Mouse (Mus musculus) lung, embryonic 16.5 days (tissue): ENCODE data around the gene Plgrkt. TPM values are rescaled to one million over a fixed set of nuclear protein-coding genes. Genes with fewer than 3 reads are reported as not detected.

Source experiments
- ATAC-seq: fragments of 200-750 bp; cut with Nextera tagmentation; 2 replicates; pipeline ENCODE4 v1.8.0; 2017; ENCODE audit warnings: low read depth, mild to moderate bottlenecking, moderate library complexity
- H3K27ac ChIP-seq: fragments of 300-500 bp; sonication (generic); 2 replicates; pipeline ENCODE4 v1.5.1; 2014; ENCODE audit warnings: mild to moderate bottlenecking, control low read depth, low read length
- H3K27me3 ChIP-seq: fragments of 300-500 bp; sonication (generic); 2 replicates; pipeline ENCODE4 v1.6.1; 2014; ENCODE audit warnings: low read depth, low read length, mixed read lengths; ENCODE audit not compliant: control insufficient read depth, insufficient read depth
- H3K36me3 ChIP-seq: fragments of 300-500 bp; sonication (generic); 2 replicates; pipeline ENCODE4 v1.6.1; 2014; ENCODE audit warnings: low read length; ENCODE audit not compliant: control insufficient read depth, insufficient read depth
- H3K4me1 ChIP-seq: fragments of 300-500 bp; sonication (generic); replicated peaks from 2 replicates; pipeline ENCODE4 v1.6.1; 2014; ENCODE audit warnings: low read length, mixed read lengths; ENCODE audit not compliant: control insufficient read depth, insufficient read depth
- H3K4me2 ChIP-seq: fragments of 300-500 bp; sonication (generic); 2 replicates; pipeline ENCODE4 v1.6.1; 2014; ENCODE audit warnings: low read depth, low read length, control low read depth
- H3K4me3 ChIP-seq: fragments of 300-500 bp; sonication (generic); 2 replicates; pipeline ENCODE4 v1.5.1; 2014; ENCODE audit warnings: mild to moderate bottlenecking, low read length, control low read depth
- H3K9ac ChIP-seq: fragments of 300-500 bp; sonication (generic); 2 replicates; pipeline ENCODE4 v1.6.1; 2014; ENCODE audit warnings: low read length, control low read depth
- H3K9me3 ChIP-seq: fragments of 300-500 bp; sonication (generic); 2 replicates; pipeline ENCODE4 v1.6.1; 2016; ENCODE audit warnings: low read length; ENCODE audit not compliant: control insufficient read depth
- WGBS: fragments of 180-500 bp; shearing (Covaris S2); extraction: QIAGEN DNeasy Blood & Tissue Kit; methylation state at CpG from one replicate; pipeline ENCODE4 v1.1.7; 2014; 5-methylcytosine and 5-hydroxymethylcytosine counted together
- polyA plus RNA-seq: library from polyadenylated mRNA; unstranded; fragments of >200 nt; fragmentation: Nextera tagmentation; extraction: Ambion mirVana; gene quantifications from 2 replicates; pipeline ENCODE4 v1.2.1, GENCODE M21; 2015

Plgrkt gene
- polyA plus RNA-seq, 1 experiment from 2014 or later, result 56.0 TPM

DNA sequence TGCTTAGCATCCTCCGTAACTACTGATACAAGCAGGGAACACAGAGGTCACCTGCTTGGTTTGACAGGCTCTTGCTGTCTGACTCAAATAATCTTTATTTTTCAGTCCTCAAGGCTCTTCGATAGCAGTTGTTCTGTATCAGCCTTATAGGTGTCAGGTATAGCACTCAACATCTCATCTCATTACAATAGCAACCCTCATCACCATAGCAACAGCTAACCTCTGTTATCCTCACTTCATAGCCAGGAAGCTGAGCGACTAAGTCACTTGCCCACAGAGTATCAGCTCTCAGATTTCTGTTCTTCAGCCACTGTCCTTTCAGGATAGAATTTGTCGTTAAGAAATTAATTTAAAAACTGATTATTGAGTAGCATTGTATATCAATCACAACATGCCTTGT, 18.6 kb upstream of the Plgrkt start:
- 78% methylated on average over 4 of the region's 4 CpGs for WGBS

GRCm38 (mm10) chr19:29384994-29385393, 17.8 kb upstream of the Plgrkt start:
- Histone ChIP-seq H3K9ac (no peak overlapping the region), H3K27me3 (no peaks in the 10 kb centered on the region), H3K4me2 (no peak overlapping the region), H3K4me3 (no peak overlapping the region), H3K36me3 (no peaks in the 10 kb centered on the region), H3K9me3 (no peaks in the 10 kb centered on the region), H3K27ac (no peak overlapping the region), H3K4me1 (no peaks in the 10 kb centered on the region)
- ATAC-seq, result no peak
- WGBS, result 62% methylated on average over 6 of the region's 6 CpGs

More for the DNA sequence above, 18.6 kb upstream of the Plgrkt start:
- H3K4me1 ChIP-seq, result no peaks in the 10 kb centered on the region
- ATAC-seq, result no peak
- H3K27me3 ChIP-seq, result no peaks in the 10 kb centered on the region
- H3K36me3 ChIP-seq, result no peaks in the 10 kb centered on the region
- H3K4me3 ChIP-seq, result no peak overlapping the region
- no peak overlapping the region for H3K4me2 ChIP-seq
- no peak overlapping the region for H3K9ac ChIP-seq
- no peak overlapping the region for H3K27ac ChIP-seq
- H3K9me3 ChIP-seq, result no peaks in the 10 kb centered on the region

DNA sequence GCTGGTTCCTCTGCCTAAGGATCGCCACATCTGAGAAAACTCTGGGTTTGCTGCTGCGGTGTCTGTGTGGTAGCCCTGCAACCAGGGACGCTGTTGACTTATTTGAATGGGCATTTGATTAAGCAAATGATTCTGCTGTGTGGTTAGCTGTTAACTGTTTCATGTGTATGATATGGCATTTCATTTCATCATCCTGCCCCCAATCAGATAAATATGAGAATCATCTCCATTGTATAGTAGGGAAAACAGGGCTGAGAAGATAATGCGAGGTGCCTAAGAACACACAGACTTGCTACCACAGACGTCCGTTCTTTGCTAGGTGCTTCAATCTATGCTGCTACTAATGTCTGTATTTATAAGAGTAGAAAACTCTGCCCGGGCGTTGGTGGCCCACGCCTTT, 17.2 kb upstream of the Plgrkt start:
- Histone ChIP-seq H3K4me1 (no peaks in the 10 kb centered on the region), H3K27me3 (no peaks in the 10 kb centered on the region), H3K9ac (no peak overlapping the region), H3K27ac (no peak overlapping the region), H3K9me3 (no peaks in the 10 kb centered on the region), H3K36me3 (no peaks in the 10 kb centered on the region), H3K4me2 (no peak overlapping the region), H3K4me3 (no peak overlapping the region)
- no peak for ATAC-seq
- WGBS, result 76% methylated on average over 9 of the region's 9 CpGs

DNA sequence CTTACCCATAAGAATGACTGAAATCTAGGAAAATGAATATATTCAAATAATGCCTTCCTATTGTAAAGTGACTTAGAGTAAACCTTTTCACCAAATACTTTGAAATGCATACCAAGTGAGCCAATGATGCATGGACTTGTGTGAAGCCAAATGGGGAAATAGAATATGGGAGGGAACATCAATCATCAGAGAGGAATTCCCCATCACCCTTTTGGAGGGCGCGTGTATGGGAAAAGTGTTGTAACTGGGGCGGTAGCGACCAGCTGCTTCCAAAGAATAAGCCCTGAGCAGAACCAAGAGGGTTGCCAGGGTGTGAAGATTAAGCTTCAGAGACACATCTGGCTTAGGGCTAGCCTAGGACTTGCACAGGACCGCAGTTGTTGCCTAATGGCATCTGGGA, 16.2 kb upstream of the Plgrkt start:
- no peak for ATAC-seq
- Histone ChIP-seq H3K4me2 (no peak overlapping the region), H3K27me3 (no peaks in the 10 kb centered on the region), H3K4me3 (no peak overlapping the region), H3K36me3 (no peaks in the 10 kb centered on the region), H3K27ac (no peak overlapping the region), H3K9me3 (no peaks in the 10 kb centered on the region), H3K9ac (no peak overlapping the region), H3K4me1 (no peaks in the 10 kb centered on the region)
- WGBS, result 85% methylated on average over 5 of the region's 5 CpGs

DNA sequence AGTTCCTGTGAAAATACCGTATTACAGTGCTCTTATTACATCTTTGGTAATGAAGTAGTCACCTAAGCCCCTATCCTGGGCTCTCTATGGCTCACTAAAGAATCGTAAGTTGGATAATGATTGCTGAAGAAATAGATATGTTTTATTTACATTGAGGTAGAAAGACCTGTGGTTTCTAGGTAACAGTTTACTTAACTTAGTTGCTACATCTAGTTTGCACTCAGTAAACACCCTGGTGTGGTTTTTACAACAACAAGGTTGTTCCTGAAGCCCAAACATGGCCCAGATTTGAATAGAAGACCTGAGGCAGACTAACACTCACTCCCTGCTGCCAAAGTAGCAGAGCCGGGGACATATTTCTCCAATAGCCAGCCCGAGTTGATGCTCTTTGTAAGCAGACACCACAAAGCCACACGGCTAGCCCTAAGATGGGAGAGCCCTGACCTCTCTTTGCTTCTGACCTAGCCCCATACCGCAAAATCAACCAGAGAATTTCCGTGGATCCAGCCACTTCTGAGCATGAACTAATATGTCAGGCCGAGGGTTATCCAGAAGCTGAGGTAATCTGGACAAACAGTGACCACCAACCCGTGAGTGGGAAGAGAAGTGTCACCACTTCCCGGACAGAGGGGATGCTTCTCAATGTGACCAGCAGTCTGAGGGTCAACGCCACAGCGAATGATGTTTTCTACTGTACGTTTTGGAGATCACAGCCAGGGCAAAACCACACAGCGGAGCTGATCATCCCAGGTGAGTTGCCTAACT, 12.8 kb upstream of the Plgrkt start:
- Histone ChIP-seq H3K4me1 (no peaks in the 10 kb centered on the region), H3K36me3 (no peaks in the 10 kb centered on the region), H3K9me3 (no peaks in the 10 kb centered on the region), H3K4me2 (no peak overlapping the region), H3K27me3 (no peaks in the 10 kb centered on the region), H3K27ac (no peak overlapping the region), H3K9ac (no peak overlapping the region), H3K4me3 (no peak overlapping the region)
- ATAC-seq, result no peak
- 82% methylated on average over 14 of the region's 14 CpGs for WGBS

GRCm38 (mm10) chr19:29376382-29376781, 9.2 kb upstream of the Plgrkt start:
- Histone ChIP-seq H3K4me2 (no peak overlapping the region), H3K4me3 (no peak overlapping the region), H3K4me1 (0 out of 2 replicates have a peak, but pooled peaks cover 2% of the 10 kb centered on the region), H3K36me3 (no peaks in the 10 kb centered on the region), H3K9ac (no peak overlapping the region), H3K27ac (no peak overlapping the region), H3K9me3 (no peaks in the 10 kb centered on the region), H3K27me3 (no peaks in the 10 kb centered on the region)
- 73% methylated on average over 3 of the region's 3 CpGs for WGBS
- no peak for ATAC-seq

GRCm38 (mm10) chr19:29374947-29375346, 7.8 kb upstream of the Plgrkt start:
- Histone ChIP-seq H3K27me3 (no peaks in the 10 kb centered on the region), H3K27ac (no peak overlapping the region), H3K4me1 (0 out of 2 replicates have a peak, but pooled peaks cover 2% of the 10 kb centered on the region), H3K9ac (no peak overlapping the region), H3K4me2 (no peak overlapping the region), H3K36me3 (no peaks in the 10 kb centered on the region), H3K9me3 (no peaks in the 10 kb centered on the region), H3K4me3 (no peak overlapping the region)
- 83% methylated on average over 9 of the region's 9 CpGs for WGBS
- ATAC-seq, result no peak

GRCm38 (mm10) chr19:29373438-29373837, 6.2 kb upstream of the Plgrkt start:
- H3K4me1 ChIP-seq, result 0 out of 2 replicates have a peak, but pooled peaks cover 2% of the 10 kb centered on the region
- no peaks in the 10 kb centered on the region for H3K27me3 ChIP-seq
- no peak for ATAC-seq
- 27% methylated on average over 11 of the region's 11 CpGs for WGBS
- peak overlapping the region; percentile 43 for H3K4me2 ChIP-seq
- peak overlapping the region; percentile 33 for H3K9ac ChIP-seq
- H3K4me3 ChIP-seq, result peak overlapping the region; percentile 14
- H3K27ac ChIP-seq, result no peak overlapping the region
- H3K9me3 ChIP-seq, result no peaks in the 10 kb centered on the region
- H3K36me3 ChIP-seq, result no peaks in the 10 kb centered on the region

GRCm38 (mm10) chr19:29372621-29373020, 5.4 kb upstream of the Plgrkt start:
- Histone ChIP-seq H3K27me3 (no peaks in the 10 kb centered on the region), H3K27ac (no peak overlapping the region), H3K4me3 (no peak overlapping the region), H3K9me3 (no peaks in the 10 kb centered on the region), H3K36me3 (no peaks in the 10 kb centered on the region), H3K4me1 (peaks cover 2% of the 10 kb centered on the region; the same call in 1 of the 2 replicates), H3K4me2 (no peak overlapping the region), H3K9ac (no peak overlapping the region)
- no peak for ATAC-seq
- WGBS, result 82% methylated on average over 3 of the region's 3 CpGs
